ENCODE assay signal across 9 mouse cellular contexts in genomic region chr1:181615866-181616491, GRCm38 (mm10). TPM values are rescaled to one million over a fixed set of nuclear protein-coding genes. Genes with fewer than 3 reads are reported as not detected.
DNase-seq lines count a peak whose midpoint lies in the region; ATAC-seq lines count a peak whose summit lies in the region.
"Had no signal": no experiment of that assay in that cellular context is flagged by ENCODE, and none has a peak within 500 bp of the region (broad histone marks: within the 10 kb centered on the region; RNA-seq: fewer than 3 reads in every experiment).

No protein-coding gene starts in this region.

- 39% methylated on average over 11 of the region's 11 CpGs for WGBS in heart, embryonic 11.5 days (ENCODE audit: insufficient replicate concordance)

- no peak overlapping the region for H3K4me3 ChIP-seq in heart, embryonic 11.5 days (ENCODE audit: low read depth, low read length)
- H3K4me3 ChIP-seq: neural tube, embryonic 12.5 days had no signal

- H3K27me3 ChIP-seq in heart, embryonic 11.5 days (ENCODE audit: control insufficient read depth, insufficient read depth, low read length), result no peaks in the 10 kb centered on the region
- H3K27me3 ChIP-seq: neural tube, embryonic 12.5 days had no signal

- H3K9me3 ChIP-seq in heart, embryonic 11.5 days (replicated peaks; ENCODE audit: control insufficient read depth, low read length), result no peaks in the 10 kb centered on the region
- H3K9me3 ChIP-seq: neural tube, embryonic 12.5 days had no signal

- no peak overlapping the region for H3K9ac ChIP-seq in heart, embryonic 11.5 days (ENCODE audit: low read depth, low read length)
- H3K9ac ChIP-seq: neural tube, embryonic 12.5 days had no signal

- no peak for ATAC-seq in heart, embryonic 11.5 days (replicated peaks; ENCODE audit: insufficient number of reproducible peaks, low FRiP score, low TSS enrichment)
- ATAC-seq in erythroblast, adult 5-6 weeks (replicated peaks; ENCODE audit: low FRiP score, poor library complexity, severe bottlenecking), result peak; percentile 82

- H3K27ac ChIP-seq in heart, embryonic 11.5 days (ENCODE audit: low read depth, low read length), result no peak overlapping the region
- H3K27ac ChIP-seq: neural tube, embryonic 12.5 days had no signal

- peak; percentile 43 to 79 for DNase-seq in heart, adult 18-20 months
- peak; percentile 73 for DNase-seq in brain, adult 2 months (ENCODE audit: low read depth, low spot score)
- peak; percentile 7 for DNase-seq in heart, postnatal 25 days (ENCODE audit: low spot score)
- DNase-seq in layer of hippocampus, adult 9-10 months (ENCODE audit: low spot score), result peak; percentile 50
- DNase-seq in lung, postnatal 25 days (ENCODE audit: low spot score), result peak; percentile 74
- peak; percentile 29 to 37 for DNase-seq in right cerebral cortex, postnatal 36 days (ENCODE audit: low spot score in 2 of 2)

- H3K4me1 ChIP-seq in heart, embryonic 11.5 days (ENCODE audit: control insufficient read depth, insufficient read depth, low read length), result no peaks in the 10 kb centered on the region
- H3K4me1 ChIP-seq: neural tube, embryonic 12.5 days had no signal

- H3K4me2 ChIP-seq in heart, embryonic 11.5 days, result no peak overlapping the region
- H3K4me2 ChIP-seq: neural tube, embryonic 12.5 days had no signal

- intact Hi-C loops in heart, postnatal 25 days (cut with DNase I), result loop anchor here (5.0 kb wide), 1 partner anchor 344 kb away; no protein-coding TSS in a partner anchor

- H3K36me3 ChIP-seq in heart, embryonic 11.5 days (ENCODE audit: control insufficient read depth, insufficient read depth, low read length), result no peaks in the 10 kb centered on the region
- H3K36me3 ChIP-seq: neural tube, embryonic 12.5 days had no signal

RNA-seq across cellular contexts. Expression of gene Dnah14, which starts 39.6 kb away (rescaled TPM):
- total RNA-seq in heart, adult 18-20 months (2021), result not detected
- 0.99 and 1.1 TPM in 2 replicates for polyA plus RNA-seq in heart, embryonic 11.5 days (2014; fragmentation: Nextera tagmentation; extraction: Ambion mirVana)
- total RNA-seq in erythroblast, adult 5-6 weeks (2015; ENCODE audit: low replicate concordance), result not detected in 2 replicates
- 2.6 and 3.1 TPM in 2 replicates for total RNA-seq in erythroblast, adult 5-6 weeks (2017; ENCODE audit: low replicate concordance)
- not detected for total RNA-seq in heart, postnatal 25 days (2021)

Comparison
In these comparisons a context has a peak if more than half of its experiments do, and no peak if none do; other contexts are left out.
1. DNase-seq: peak in every context shown above with its lines; median percentile 74 in lung, postnatal 25 days; 73 in brain, adult 2 months; 61 in heart, adult 18-20 months; 50 in layer of hippocampus, adult 9-10 months; 33 in right cerebral cortex, postnatal 36 days; 7 in heart, postnatal 25 days.